Mouse (Mus musculus): ENCODE measurements around the gene Gm4836. TPM values are rescaled to one million over a fixed set of nuclear protein-coding genes. Genes with fewer than 3 reads are reported as not detected.
"Not testable (repeated sequence)": the region's sequence is repeated elsewhere in the genome, so short reads cannot be mapped to it uniquely, and the experiment has no call there.

Gene Gm4836
- not detected in 2 replicates for polyA plus RNA-seq (2014; fragmentation: Nextera tagmentation; extraction: Ambion mirVana)

DNA sequence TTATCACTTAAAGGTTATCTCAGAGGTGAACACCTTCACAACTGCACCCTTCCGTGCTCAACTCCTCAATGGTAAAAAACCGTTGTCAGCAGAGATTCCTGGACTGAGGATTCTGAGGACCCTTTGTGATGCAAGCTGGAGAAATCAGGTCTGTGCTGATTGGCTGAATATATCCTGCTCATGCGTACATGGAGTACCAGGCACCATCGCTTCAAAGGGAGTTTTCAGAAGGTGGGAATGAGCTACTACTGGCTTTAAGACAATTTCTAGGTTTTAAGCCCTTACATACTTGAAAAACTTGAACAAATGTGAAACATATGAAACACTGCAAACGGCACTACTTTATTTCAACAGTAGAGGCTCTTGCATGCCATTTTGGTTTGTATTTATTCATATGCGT lies at the start of gene Gm4836:
Gene Gm4836, minus strand, starts transcription at position 101 of the 400 bp plus-strand sequence.
- H3K4me3 ChIP-seq (ENCODE audit: low read depth, low read length); H3K9me3 ChIP-seq (replicated peaks; ENCODE audit: control insufficient read depth, low read length); ATAC-seq (replicated peaks; ENCODE audit: insufficient number of reproducible peaks, low FRiP score, low TSS enrichment, low read depth); H3K27ac ChIP-seq (replicated peaks; ENCODE audit: low read depth, low read length); H3K9ac ChIP-seq (replicated peaks; ENCODE audit: low read length); H3K4me1 ChIP-seq (ENCODE audit: control insufficient read depth, insufficient read depth, low read length); H3K36me3 ChIP-seq (replicated peaks; ENCODE audit: control insufficient read depth, insufficient read depth, low read depth, low read length); H3K27me3 ChIP-seq (ENCODE audit: control insufficient read depth, insufficient read depth, low read length); DNase-seq (ENCODE audit: low spot score); H3K4me2 ChIP-seq (ENCODE audit: low read depth, low read length): not testable (repeated sequence)
- WGBS: no CpG with 5 or more reads among the region's 6 CpGs
